Mouse (Mus musculus) T-helper 2 cell (primary cell): Measurements from ENCODE around the gene Gm7138.
"Not testable (repeated sequence)": the region's sequence is repeated elsewhere in the genome, so short reads cannot be mapped to it uniquely, and the experiment has no call there.

ENCODE experiments used
- in situ Hi-C: fragments of 300-600 bp; cut with MboI, MseI; formaldehyde crosslinking; loops from one replicate; pipeline ENCODE4 v1.15.1; 2025; ENCODE audit warnings: high pct_unique_total_duplicates

Gene Gm7138

DNA sequence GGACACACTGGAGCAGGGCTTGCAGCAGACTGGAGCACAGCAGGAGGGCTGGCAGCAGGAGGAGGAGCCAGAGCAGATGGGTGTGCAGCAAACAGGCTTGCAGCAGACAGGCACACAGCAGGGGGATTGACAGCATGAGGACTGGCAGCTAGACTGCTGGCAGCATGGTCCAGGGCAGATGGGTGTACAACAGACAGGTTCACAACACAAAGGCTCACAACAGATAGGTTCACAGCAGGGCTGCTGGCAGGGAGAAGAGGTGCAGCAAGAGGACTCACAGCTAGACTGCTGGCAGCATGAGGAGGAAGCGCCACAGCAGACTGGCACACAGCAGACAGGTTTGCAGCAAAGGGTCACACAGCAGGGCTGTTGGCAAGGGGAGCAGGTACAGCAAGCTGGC is 26.1 kb downstream of the Gm7138 start:
- in situ Hi-C loops: not testable (repeated sequence)

DNA sequence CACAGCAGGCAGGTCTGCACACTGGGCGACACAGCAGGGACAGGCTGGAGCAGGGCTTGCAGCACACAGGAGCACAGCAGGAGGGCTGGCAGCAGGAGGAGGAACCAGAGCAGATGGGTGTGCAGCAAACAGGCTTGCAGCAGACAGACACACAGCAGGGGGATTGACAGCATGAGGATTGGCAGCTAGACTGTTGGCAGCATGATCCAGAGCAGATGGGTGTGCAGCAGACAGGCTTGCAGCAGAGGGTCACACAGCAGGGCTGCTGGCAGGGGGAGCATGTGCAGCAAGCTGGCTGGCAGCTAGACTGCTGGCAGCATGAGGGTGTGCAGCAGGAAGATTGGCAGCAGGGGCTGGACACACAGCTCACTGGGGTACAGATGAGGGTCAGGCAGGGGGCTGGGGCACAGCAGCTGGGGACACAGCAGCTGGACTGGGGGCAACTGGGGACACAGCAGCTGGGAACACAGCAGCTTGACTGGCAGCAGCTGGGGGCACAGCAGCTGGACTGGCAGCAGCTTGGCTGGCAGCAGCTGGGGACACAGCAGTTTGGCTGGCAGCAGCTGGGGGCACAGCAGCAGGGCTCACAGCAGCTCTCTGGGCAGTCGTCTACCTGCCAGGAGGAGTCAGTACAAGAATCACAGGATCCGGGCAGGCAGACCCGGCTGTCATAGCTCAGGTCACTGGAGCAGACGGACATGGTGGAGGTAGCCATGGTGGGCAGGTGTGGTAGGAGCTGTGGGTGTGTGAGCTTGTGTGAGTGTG is 34.6 kb downstream of the Gm7138 start, which contains the start of gene Gm18596:
Gene Gm18596, minus strand, starts transcription at position 715 of the 765 bp plus-strand sequence.
- in situ Hi-C loops: not testable (repeated sequence)

DNA sequence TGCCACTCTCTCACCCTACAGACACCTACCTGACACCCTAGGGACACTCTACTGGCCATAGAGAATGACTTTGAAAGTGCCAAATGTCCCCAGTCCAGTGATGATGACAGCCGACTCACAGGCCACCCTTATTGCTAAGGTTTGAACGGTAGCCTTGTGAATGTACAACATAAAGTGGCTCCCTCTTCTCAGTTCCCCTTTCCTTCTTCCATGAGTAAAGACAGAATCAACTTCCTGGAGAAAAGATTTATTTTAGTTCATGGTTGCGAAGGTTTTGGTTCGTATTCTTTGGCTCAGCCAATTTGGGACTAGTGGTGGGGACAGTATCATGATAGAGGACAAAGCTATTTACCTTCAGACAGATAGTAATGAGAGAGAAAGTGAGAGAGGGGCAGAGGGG is 37.8 kb downstream of the Gm7138 start:
- in situ Hi-C loops: no loop called here

DNA sequence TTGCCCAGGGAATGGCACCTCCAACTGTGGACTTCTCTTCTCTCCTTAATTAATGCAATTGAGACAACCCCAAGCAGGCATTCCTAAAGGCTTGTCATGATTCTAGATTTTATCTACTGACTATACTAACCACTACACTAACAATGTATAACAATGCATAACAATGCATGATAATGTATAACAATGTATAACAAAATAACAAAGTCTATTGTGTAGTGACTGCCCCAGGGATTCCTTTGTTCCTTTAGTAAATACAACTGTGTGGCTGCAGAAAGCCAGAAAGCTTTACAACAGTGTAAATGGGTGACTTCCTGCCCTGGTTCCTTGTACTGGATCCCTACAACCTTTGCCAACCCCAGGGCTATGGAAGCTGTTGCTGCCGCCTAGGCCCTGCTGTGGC is 40.8 kb downstream of the Gm7138 start:
- in situ Hi-C loops: no loop called here

DNA sequence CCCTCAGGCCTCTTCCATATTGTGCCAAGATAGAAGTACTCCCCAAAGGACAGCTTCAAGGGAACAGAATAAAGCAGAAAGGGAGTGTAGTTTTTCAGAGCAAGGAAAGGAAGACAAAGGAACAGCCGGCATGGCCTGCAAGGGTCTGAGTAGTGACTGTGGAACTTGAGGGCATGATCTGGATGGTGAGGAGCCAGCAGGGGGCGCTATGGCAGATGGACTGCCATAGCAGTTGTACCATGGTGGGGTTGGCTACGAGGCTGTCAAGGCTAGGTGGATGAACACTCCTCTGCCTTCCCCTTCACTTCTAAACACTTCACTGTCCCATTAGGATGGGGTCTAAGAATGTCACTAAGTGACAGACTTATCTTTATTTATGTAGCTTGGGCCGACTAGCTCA is 47.5 kb downstream of the Gm7138 start:
- in situ Hi-C loops: no loop called here

DNA sequence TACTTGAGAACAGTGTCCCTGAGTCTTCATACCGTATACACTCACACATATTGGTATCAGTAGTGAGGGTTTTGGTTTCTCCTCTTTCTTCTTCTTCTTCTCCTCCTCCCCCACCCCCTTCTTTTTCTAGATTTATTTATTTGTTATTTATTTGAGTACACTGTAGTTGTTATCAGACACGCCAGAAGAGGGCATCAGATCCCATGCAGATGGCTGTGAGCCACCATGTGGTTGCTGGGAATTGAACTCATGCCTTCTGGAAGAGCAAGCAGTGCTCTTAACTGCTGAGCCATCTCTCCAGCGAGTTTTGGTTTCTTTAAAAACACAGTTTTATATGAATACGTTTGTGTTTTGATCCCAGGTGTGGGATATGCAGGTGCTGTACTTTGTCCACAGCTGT is 48.5 kb downstream of the Gm7138 start:
- in situ Hi-C loops: no loop called here
